Mouse (Mus musculus): ENCODE results near the gene Gm20388. TPM values are rescaled to one million over a fixed set of nuclear protein-coding genes. Genes with fewer than 3 reads are reported as not detected.
A peak's percentile ranks its signal among the peaks of the same experiment; 100 is the strongest.

The Gm20388 gene
- polyA plus RNA-seq, 1 experiment from 2014 or later, result not detected

DNA sequence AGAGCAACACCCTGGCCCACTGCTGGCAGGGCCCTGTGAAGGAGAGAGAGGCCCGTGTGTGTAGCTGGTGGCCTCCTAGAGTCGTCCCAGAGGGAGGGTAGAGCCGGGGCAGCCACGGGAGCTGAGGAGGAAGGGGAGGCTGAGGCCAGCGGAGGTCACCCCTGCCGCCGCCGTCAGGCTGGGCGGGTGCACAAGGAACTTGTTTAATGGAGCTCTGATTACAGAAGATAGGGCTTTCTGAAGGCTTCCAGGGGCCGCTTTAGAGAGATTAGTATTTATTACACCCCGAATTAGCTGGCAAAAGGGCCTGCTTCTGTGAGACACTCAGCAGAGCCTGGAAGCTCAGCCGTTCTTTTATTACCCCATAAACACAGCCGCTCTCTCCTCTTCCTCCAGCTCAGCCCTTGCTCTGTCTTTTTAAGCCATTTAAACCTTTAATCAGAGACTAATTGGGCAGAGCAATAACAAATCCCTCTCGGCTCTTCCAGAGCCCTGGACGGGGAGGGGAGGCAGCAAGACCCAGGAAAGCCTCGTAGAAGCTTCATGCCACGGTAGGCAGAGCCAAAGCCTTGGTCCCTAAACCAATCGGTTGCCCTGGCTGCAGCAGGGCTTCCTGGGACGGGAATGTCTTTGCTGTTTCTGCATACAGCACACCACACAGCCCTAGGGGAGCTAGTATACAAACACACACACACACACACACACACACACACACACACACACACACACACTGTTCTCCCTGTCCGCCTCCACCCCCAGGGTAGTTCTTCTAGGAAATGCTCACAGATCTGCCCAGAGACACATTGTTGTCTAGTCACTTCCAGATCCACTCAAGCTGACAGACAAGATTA, 1448.7 kb downstream of the Gm20388 start:
- Histone ChIP-seq H3K4me2 (no peak overlapping the region), H3K9me3 (ENCODE audit: control insufficient read depth, low read length) (no peaks in the 10 kb centered on the region), H3K27me3 (ENCODE audit: control insufficient read depth, insufficient read depth, low read length) (no peaks in the 10 kb centered on the region), H3K27ac (ENCODE audit: low read depth, low read length) (no peak overlapping the region; the same call in 1 of the 2 replicates), H3K4me3 (ENCODE audit: low read depth, low read length) (no peak overlapping the region), H3K36me3 (ENCODE audit: control insufficient read depth, insufficient read depth, low read length) (no peaks in the 10 kb centered on the region), H3K4me1 (ENCODE audit: control insufficient read depth, insufficient read depth, low read length) (no peaks in the 10 kb centered on the region), H3K9ac (ENCODE audit: low read length) (no peak overlapping the region)
- 26% methylated on average over 20 of the region's 20 CpGs for WGBS
- DNase-seq (ENCODE audit: low spot score, missing footprints) (peak; percentile 86), ATAC-seq (ENCODE audit: low FRiP score) (no peak)

- H3K4me1 ChIP-seq (ENCODE audit: control insufficient read depth, insufficient read depth, low read length), result no peaks in the 10 kb centered on the region
Observed at GRCm38 (mm10) chr8:121360001-121360400, 1449.4 kb downstream of the Gm20388 start.

DNA sequence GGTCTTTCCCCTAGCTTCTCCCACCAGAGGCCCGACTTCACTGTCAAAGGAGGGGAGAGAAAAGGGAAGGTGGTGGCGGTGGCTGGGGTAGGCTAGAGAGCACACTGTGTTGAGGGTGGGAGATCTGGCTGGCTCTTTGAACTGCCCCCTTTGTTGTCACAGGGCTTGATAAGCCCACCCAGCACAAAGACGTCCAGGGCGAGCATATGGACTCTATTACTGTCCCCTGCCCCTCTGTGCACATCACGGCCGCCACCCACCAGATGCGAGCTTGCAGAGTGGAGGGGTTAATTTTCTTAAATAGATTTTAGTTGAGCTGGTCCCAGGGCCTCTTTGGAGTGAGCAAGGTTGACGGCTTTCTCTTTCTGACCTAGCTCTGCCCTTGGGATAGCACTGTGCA, 1450.5 kb downstream of the Gm20388 start:
- H3K4me1 ChIP-seq (ENCODE audit: control insufficient read depth, insufficient read depth, low read length), result no peaks in the 10 kb centered on the region
- H3K36me3 ChIP-seq (ENCODE audit: control insufficient read depth, insufficient read depth, low read length), result no peaks in the 10 kb centered on the region
- H3K4me3 ChIP-seq (ENCODE audit: low read depth, low read length), result no peak overlapping the region
- H3K27ac ChIP-seq (ENCODE audit: low read depth, low read length), result no peak overlapping the region
- H3K4me2 ChIP-seq, result no peak overlapping the region
- no peak overlapping the region for H3K9ac ChIP-seq (ENCODE audit: low read length)
- H3K9me3 ChIP-seq (ENCODE audit: control insufficient read depth, low read length), result no peaks in the 10 kb centered on the region
- WGBS, result 60% methylated on average over 8 of the region's 8 CpGs
- no peak for DNase-seq (ENCODE audit: low spot score, missing footprints)
- no peaks in the 10 kb centered on the region for H3K27me3 ChIP-seq (ENCODE audit: control insufficient read depth, insufficient read depth, low read length)
- ATAC-seq (ENCODE audit: low FRiP score), result no peak

More at GRCm38 (mm10) chr8:121360001-121360400, 1449.4 kb downstream of the Gm20388 start:
- no peaks in the 10 kb centered on the region for H3K9me3 ChIP-seq (ENCODE audit: control insufficient read depth, low read length)
- H3K4me3 ChIP-seq (ENCODE audit: low read depth, low read length), result no peak overlapping the region
- 66% methylated on average over 6 of the region's 6 CpGs for WGBS
- no peaks in the 10 kb centered on the region for H3K36me3 ChIP-seq (ENCODE audit: control insufficient read depth, insufficient read depth, low read length)
- no peak overlapping the region for H3K4me2 ChIP-seq
- DNase-seq (ENCODE audit: low spot score, missing footprints), result no peak
- H3K27ac ChIP-seq (ENCODE audit: low read depth, low read length), result no peak overlapping the region
- no peaks in the 10 kb centered on the region for H3K27me3 ChIP-seq (ENCODE audit: control insufficient read depth, insufficient read depth, low read length)
- H3K9ac ChIP-seq (ENCODE audit: low read length), result no peak overlapping the region
- no peak for ATAC-seq (ENCODE audit: low FRiP score)

GRCm38 (mm10) chr8:121364646-121365045, 1454.0 kb downstream of the Gm20388 start:
- Histone ChIP-seq H3K4me2 (no peak overlapping the region), H3K4me1 (ENCODE audit: control insufficient read depth, insufficient read depth, low read length) (no peaks in the 10 kb centered on the region), H3K27me3 (ENCODE audit: control insufficient read depth, insufficient read depth, low read length) (no peaks in the 10 kb centered on the region), H3K36me3 (ENCODE audit: control insufficient read depth, insufficient read depth, low read length) (no peaks in the 10 kb centered on the region), H3K4me3 (ENCODE audit: low read depth, low read length) (no peak overlapping the region), H3K9me3 (ENCODE audit: control insufficient read depth, low read length) (no peaks in the 10 kb centered on the region), H3K27ac (ENCODE audit: low read depth, low read length) (no peak overlapping the region), H3K9ac (ENCODE audit: low read length) (no peak overlapping the region)
- 87% methylated on average over 6 of the region's 6 CpGs for WGBS
- ATAC-seq (ENCODE audit: low FRiP score) (no peak), DNase-seq (ENCODE audit: low spot score, missing footprints) (no peak)

DNA sequence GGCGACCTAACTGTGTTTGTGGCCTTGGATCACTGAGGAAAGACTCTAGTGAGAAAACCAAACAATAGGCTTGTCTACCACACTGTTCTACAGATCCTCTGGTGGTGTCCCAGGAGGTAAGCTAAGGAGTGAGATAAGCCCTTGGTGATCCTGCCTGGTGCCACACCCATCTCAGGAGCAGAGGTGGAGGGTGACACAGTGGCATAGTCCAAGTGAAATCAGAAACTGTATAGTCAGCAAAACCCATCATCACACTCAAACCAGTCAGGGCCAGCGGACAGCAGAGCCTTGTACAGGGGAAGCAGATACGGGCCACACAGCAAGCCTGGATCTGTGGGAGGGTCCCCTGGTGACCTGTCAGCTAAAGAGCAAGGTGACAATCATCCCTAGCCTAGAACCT, 1454.5 kb downstream of the Gm20388 start:
- Histone ChIP-seq H3K4me3 (ENCODE audit: low read depth, low read length) (no peak overlapping the region), H3K27ac (ENCODE audit: low read depth, low read length) (no peak overlapping the region), H3K9ac (ENCODE audit: low read length) (no peak overlapping the region), H3K4me1 (ENCODE audit: control insufficient read depth, insufficient read depth, low read length) (no peaks in the 10 kb centered on the region), H3K4me2 (no peak overlapping the region), H3K36me3 (ENCODE audit: control insufficient read depth, insufficient read depth, low read length) (no peaks in the 10 kb centered on the region), H3K27me3 (ENCODE audit: control insufficient read depth, insufficient read depth, low read length) (no peaks in the 10 kb centered on the region), H3K9me3 (ENCODE audit: control insufficient read depth, low read length) (no peaks in the 10 kb centered on the region)
- 89% methylated on average over 3 of the region's 3 CpGs for WGBS
- no peak for DNase-seq (ENCODE audit: low spot score, missing footprints)
- ATAC-seq (ENCODE audit: low FRiP score), result no peak

DNA sequence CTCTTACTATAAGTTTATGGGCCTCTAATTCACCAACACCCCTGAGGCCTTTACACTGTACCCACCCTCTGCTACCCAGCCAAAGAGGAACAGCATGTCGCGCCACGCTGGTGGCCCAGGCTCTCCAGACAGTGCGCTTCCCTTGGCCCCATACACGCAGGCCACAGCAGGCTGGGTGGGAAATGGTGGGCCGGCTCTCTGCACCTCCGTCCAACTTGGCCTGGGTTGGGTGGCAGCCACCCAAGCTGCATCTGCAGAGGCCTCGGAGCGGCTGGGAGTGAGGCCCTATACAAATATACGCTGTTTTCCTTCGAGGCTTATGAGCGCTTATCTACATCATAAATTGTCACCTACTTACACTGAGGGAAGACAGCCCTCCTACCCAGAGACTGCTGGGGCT, 1456.0 kb downstream of the Gm20388 start:
- ATAC-seq (ENCODE audit: low FRiP score) (no peak), DNase-seq (ENCODE audit: low spot score, missing footprints) (no peak)
- no peaks in the 10 kb centered on the region for H3K4me1 ChIP-seq (ENCODE audit: control insufficient read depth, insufficient read depth, low read length)
- 92% methylated on average over 12 of the region's 12 CpGs for WGBS
- H3K9ac ChIP-seq (ENCODE audit: low read length), result no peak overlapping the region
- no peaks in the 10 kb centered on the region for H3K9me3 ChIP-seq (ENCODE audit: control insufficient read depth, low read length)
- no peaks in the 10 kb centered on the region for H3K36me3 ChIP-seq (ENCODE audit: control insufficient read depth, insufficient read depth, low read length)
- no peaks in the 10 kb centered on the region for H3K27me3 ChIP-seq (ENCODE audit: control insufficient read depth, insufficient read depth, low read length)
- H3K4me2 ChIP-seq, result no peak overlapping the region
- H3K27ac ChIP-seq (ENCODE audit: low read depth, low read length), result no peak overlapping the region
- H3K4me3 ChIP-seq (ENCODE audit: low read depth, low read length), result no peak overlapping the region

DNA sequence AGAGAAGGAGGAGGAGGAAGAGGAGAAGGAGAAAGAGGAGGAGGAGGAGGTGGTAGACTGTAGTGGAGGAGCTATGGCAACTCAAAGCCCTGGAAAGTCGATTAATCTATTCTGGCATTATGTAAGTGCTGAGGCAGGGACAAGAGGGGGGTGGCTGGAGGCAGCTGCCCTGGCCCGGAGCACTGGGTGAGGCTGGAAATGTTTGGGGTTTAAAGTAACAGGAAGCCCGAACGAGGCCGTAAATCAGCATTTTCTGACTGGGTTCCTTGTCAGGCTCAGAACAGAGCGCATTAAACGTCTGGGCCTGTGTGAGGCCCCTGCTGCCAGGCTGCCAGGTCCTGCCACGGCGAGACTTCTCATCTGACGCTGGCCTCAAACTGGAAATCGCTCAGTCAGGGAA, 1458.2 kb downstream of the Gm20388 start:
- Histone ChIP-seq H3K27me3 (ENCODE audit: control insufficient read depth, insufficient read depth, low read length) (no peaks in the 10 kb centered on the region), H3K4me3 (ENCODE audit: low read depth, low read length) (no peak overlapping the region), H3K27ac (ENCODE audit: low read depth, low read length) (no peak overlapping the region), H3K9ac (ENCODE audit: low read length) (no peak overlapping the region), H3K9me3 (ENCODE audit: control insufficient read depth, low read length) (no peaks in the 10 kb centered on the region), H3K36me3 (ENCODE audit: control insufficient read depth, insufficient read depth, low read length) (no peaks in the 10 kb centered on the region), H3K4me1 (ENCODE audit: control insufficient read depth, insufficient read depth, low read length) (no peaks in the 10 kb centered on the region), H3K4me2 (no peak overlapping the region)
- DNase-seq (ENCODE audit: low spot score, missing footprints) (no peak), ATAC-seq (ENCODE audit: low FRiP score) (no peak)
- WGBS, result 67% methylated on average over 11 of the region's 11 CpGs

GRCm38 (mm10) chr8:121369378-121369777, 1458.7 kb downstream of the Gm20388 start:
- 86% methylated on average over 11 of the region's 11 CpGs for WGBS
- H3K4me2 ChIP-seq, result no peak overlapping the region
- no peaks in the 10 kb centered on the region for H3K9me3 ChIP-seq (ENCODE audit: control insufficient read depth, low read length)
- H3K4me1 ChIP-seq (ENCODE audit: control insufficient read depth, insufficient read depth, low read length), result no peaks in the 10 kb centered on the region
- DNase-seq (ENCODE audit: low spot score, missing footprints) (no peak), ATAC-seq (ENCODE audit: low FRiP score) (no peak)
- no peaks in the 10 kb centered on the region for H3K27me3 ChIP-seq (ENCODE audit: control insufficient read depth, insufficient read depth, low read length)
- H3K4me3 ChIP-seq (ENCODE audit: low read depth, low read length), result no peak overlapping the region
- H3K9ac ChIP-seq (ENCODE audit: low read length), result no peak overlapping the region
- H3K36me3 ChIP-seq (ENCODE audit: control insufficient read depth, insufficient read depth, low read length), result no peaks in the 10 kb centered on the region
- no peak overlapping the region for H3K27ac ChIP-seq (ENCODE audit: low read depth, low read length)

- ATAC-seq (ENCODE audit: low FRiP score), result no peak
- WGBS, result 50% methylated on average over 9 of the region's 9 CpGs
- no peaks in the 10 kb centered on the region for H3K27me3 ChIP-seq (ENCODE audit: control insufficient read depth, insufficient read depth, low read length)
Observed at GRCm38 (mm10) chr8:121371287-121371686, 1460.6 kb downstream of the Gm20388 start.

More at GRCm38 (mm10) chr8:121371287-121371686, 1460.6 kb downstream of the Gm20388 start:
- Histone ChIP-seq H3K9ac (ENCODE audit: low read length) (no peak overlapping the region), H3K4me3 (ENCODE audit: low read depth, low read length) (no peak overlapping the region), H3K9me3 (ENCODE audit: control insufficient read depth, low read length) (no peaks in the 10 kb centered on the region), H3K36me3 (ENCODE audit: control insufficient read depth, insufficient read depth, low read length) (no peaks in the 10 kb centered on the region), H3K4me2 (no peak overlapping the region), H3K4me1 (ENCODE audit: control insufficient read depth, insufficient read depth, low read length) (no peaks in the 10 kb centered on the region), H3K27ac (ENCODE audit: low read depth, low read length) (no peak overlapping the region)
- DNase-seq (ENCODE audit: low spot score, missing footprints), result no peak

All from midbrain, embryonic 11.5 days (tissue).